Mouse (Mus musculus): ENCODE data around the gene H2-DMa. TPM values are rescaled to one million over a fixed set of nuclear protein-coding genes. Genes with fewer than 3 reads are reported as not detected.

H2-DMa gene
- polyA plus RNA-seq, 1 experiment from 2014 or later = 10.8 TPM

- peak overlapping the region; percentile 81 for H3K9ac ChIP-seq (ENCODE audit: low read length)
- peak overlapping the region; percentile 56 for H3K4me3 ChIP-seq (replicated peaks; ENCODE audit: low read length)
- 3% methylated on average over 20 of the region's 20 CpGs for WGBS
- ATAC-seq (ENCODE audit: insufficient read depth, low FRiP score) = peak; percentile 15; the same call in 1 of the 2 replicates
- H3K27me3 ChIP-seq (ENCODE audit: control insufficient read depth, insufficient read depth, low read length) = peaks cover 17% of the 10 kb centered on the region
- peak overlapping the region; percentile 71 for H3K27ac ChIP-seq (ENCODE audit: low read length)
- peaks cover 8% of the 10 kb centered on the region; the same call in 1 of the 2 replicates for H3K4me1 ChIP-seq (ENCODE audit: control insufficient read depth, insufficient read depth, low read length)
- H3K36me3 ChIP-seq (ENCODE audit: control insufficient read depth, insufficient read depth, low read length) = no peaks in the 10 kb centered on the region
- no peaks in the 10 kb centered on the region for H3K9me3 ChIP-seq (replicated peaks; ENCODE audit: control insufficient read depth, low read length)
- H3K4me2 ChIP-seq (ENCODE audit: low read depth, low read length) = peak overlapping the region; percentile 99
These were observed 68.7 kb downstream of the H2-DMa start for GRCm38 (mm10) chr17:34188010-34188409.

Other genes with a start within 250 kb of the H2-DMa start
- gene Gm7029, start 245.7 kb upstream of the H2-DMa start, polyA plus RNA-seq (2015; fragmentation: Nextera tagmentation; extraction: Ambion mirVana) = not detected in 2 replicates
- 6.9 and 7.9 TPM in 2 replicates for gene Kifc1, start 228.9 kb upstream of the H2-DMa start, polyA plus RNA-seq (2015; fragmentation: Nextera tagmentation; extraction: Ambion mirVana)
- gene Platr17, start 214.4 kb upstream of the H2-DMa start, polyA plus RNA-seq (2015; fragmentation: Nextera tagmentation; extraction: Ambion mirVana) = 0.39 and 0.40 TPM in 2 replicates
- 40.9 and 44.4 TPM in 2 replicates for gene Daxx, start 210.1 kb upstream of the H2-DMa start, polyA plus RNA-seq (2015; fragmentation: Nextera tagmentation; extraction: Ambion mirVana)
- 58.4 and 68.7 TPM in 2 replicates for gene Tapbp, start 203.6 kb upstream of the H2-DMa start, polyA plus RNA-seq (2015; fragmentation: Nextera tagmentation; extraction: Ambion mirVana)
- 11.4 and 12.5 TPM in 2 replicates for gene Zbtb22, start 203.6 kb upstream of the H2-DMa start, polyA plus RNA-seq (2015; fragmentation: Nextera tagmentation; extraction: Ambion mirVana)
- gene Rgl2, start 190.0 kb upstream of the H2-DMa start, polyA plus RNA-seq (2015; fragmentation: Nextera tagmentation; extraction: Ambion mirVana) = 43.9 and 44.7 TPM in 2 replicates
- gene Pfdn6, start 179.2 kb upstream of the H2-DMa start, polyA plus RNA-seq (2015; fragmentation: Nextera tagmentation; extraction: Ambion mirVana) = 133 and 147 TPM in 2 replicates
- 19.0 and 23.1 TPM in 2 replicates for gene Wdr46, start 178.9 kb upstream of the H2-DMa start, polyA plus RNA-seq (2015; fragmentation: Nextera tagmentation; extraction: Ambion mirVana)
- gene B3galt4, start 168.1 kb upstream of the H2-DMa start, polyA plus RNA-seq (2015; fragmentation: Nextera tagmentation; extraction: Ambion mirVana) = 8.6 and 9.0 TPM in 2 replicates
- gene Vps52, start 163.7 kb upstream of the H2-DMa start, polyA plus RNA-seq (2015; fragmentation: Nextera tagmentation; extraction: Ambion mirVana) = 42.6 and 45.0 TPM in 2 replicates
- 1,606 and 1,631 TPM in 2 replicates for gene Rps18, start 163.5 kb upstream of the H2-DMa start, polyA plus RNA-seq (2015; fragmentation: Nextera tagmentation; extraction: Ambion mirVana)
- 107 and 140 TPM in 2 replicates for gene H2-K1, start 119.2 kb upstream of the H2-DMa start, polyA plus RNA-seq (2015; fragmentation: Nextera tagmentation; extraction: Ambion mirVana)
- 8.1 and 10.7 TPM in 2 replicates for gene Ring1, start 94.9 kb upstream of the H2-DMa start, polyA plus RNA-seq (2015; fragmentation: Nextera tagmentation; extraction: Ambion mirVana)
- 38.9 and 41.3 TPM in 2 replicates for gene H2-Ke6, start 91.5 kb upstream of the H2-DMa start, polyA plus RNA-seq (2015; fragmentation: Nextera tagmentation; extraction: Ambion mirVana)
- 194 and 195 TPM in 2 replicates for gene Slc39a7, start 87.9 kb upstream of the H2-DMa start, polyA plus RNA-seq (2015; fragmentation: Nextera tagmentation; extraction: Ambion mirVana)
- gene Rxrb, start 87.7 kb upstream of the H2-DMa start, polyA plus RNA-seq (2015; fragmentation: Nextera tagmentation; extraction: Ambion mirVana) = 36.3 and 37.7 TPM in 2 replicates
- gene Col11a2, start 80.1 kb upstream of the H2-DMa start, polyA plus RNA-seq (2015; fragmentation: Nextera tagmentation; extraction: Ambion mirVana) = 0.57 and 0.61 TPM in 2 replicates
- 0.61 and 0.64 TPM in 2 replicates for gene H2-Oa, start 27.2 kb upstream of the H2-DMa start, polyA plus RNA-seq (2015; fragmentation: Nextera tagmentation; extraction: Ambion mirVana)
- gene Brd2, start 3.1 kb downstream of the H2-DMa start, polyA plus RNA-seq (2015; fragmentation: Nextera tagmentation; extraction: Ambion mirVana) = 71.9 and 74.7 TPM in 2 replicates
- gene H2-DMb2, start 23.8 kb downstream of the H2-DMa start, polyA plus RNA-seq (2015; fragmentation: Nextera tagmentation; extraction: Ambion mirVana) = 0.70 and 0.82 TPM in 2 replicates
- 2.0 and 2.9 TPM in 2 replicates for gene H2-DMb1, start 33.5 kb downstream of the H2-DMa start, polyA plus RNA-seq (2015; fragmentation: Nextera tagmentation; extraction: Ambion mirVana)
- gene Tap1, start 68.0 kb downstream of the H2-DMa start, polyA plus RNA-seq (2015; fragmentation: Nextera tagmentation; extraction: Ambion mirVana) = 8.7 and 9.1 TPM in 2 replicates
- gene Psmb9, start 68.2 kb downstream of the H2-DMa start, polyA plus RNA-seq (2015; fragmentation: Nextera tagmentation; extraction: Ambion mirVana) = 7.3 and 7.7 TPM in 2 replicates
- 14.7 and 15.4 TPM in 2 replicates for gene Psmb8, start 78.2 kb downstream of the H2-DMa start, polyA plus RNA-seq (2015; fragmentation: Nextera tagmentation; extraction: Ambion mirVana)
- gene Tap2, start 84.0 kb downstream of the H2-DMa start, polyA plus RNA-seq (2015; fragmentation: Nextera tagmentation; extraction: Ambion mirVana) = 7.1 and 8.4 TPM in 2 replicates
- 0.37 and 0.39 TPM in 2 replicates for gene H2-Ob, start 119.4 kb downstream of the H2-DMa start, polyA plus RNA-seq (2015; fragmentation: Nextera tagmentation; extraction: Ambion mirVana)
- 18.1 and 19.5 TPM in 2 replicates for gene H2-Ab1, start 138.1 kb downstream of the H2-DMa start, polyA plus RNA-seq (2015; fragmentation: Nextera tagmentation; extraction: Ambion mirVana)
- 5.7 and 7.9 TPM in 2 replicates for gene H2-Aa, start 168.3 kb downstream of the H2-DMa start, polyA plus RNA-seq (2015; fragmentation: Nextera tagmentation; extraction: Ambion mirVana)
- 4.0 and 5.9 TPM in 2 replicates for gene H2-Eb1, start 186.3 kb downstream of the H2-DMa start, polyA plus RNA-seq (2015; fragmentation: Nextera tagmentation; extraction: Ambion mirVana)
- gene H2-Eb2, start 206.1 kb downstream of the H2-DMa start, polyA plus RNA-seq (2015; fragmentation: Nextera tagmentation; extraction: Ambion mirVana) = not detected in 2 replicates
- gene Btnl2, start 235.3 kb downstream of the H2-DMa start, polyA plus RNA-seq (2015; fragmentation: Nextera tagmentation; extraction: Ambion mirVana) = 1.3 and 1.4 TPM in 2 replicates

All from stomach, embryonic 16.5 days (tissue).